Mouse (Mus musculus): ENCODE data around the gene Prdm15. TPM values are rescaled to one million over a fixed set of nuclear protein-coding genes. Genes with fewer than 3 reads are reported as not detected.

Gene Prdm15
- total RNA-seq, 2 experiments from 2014 or later: 6.1 to 7.9 TPM

DNA sequence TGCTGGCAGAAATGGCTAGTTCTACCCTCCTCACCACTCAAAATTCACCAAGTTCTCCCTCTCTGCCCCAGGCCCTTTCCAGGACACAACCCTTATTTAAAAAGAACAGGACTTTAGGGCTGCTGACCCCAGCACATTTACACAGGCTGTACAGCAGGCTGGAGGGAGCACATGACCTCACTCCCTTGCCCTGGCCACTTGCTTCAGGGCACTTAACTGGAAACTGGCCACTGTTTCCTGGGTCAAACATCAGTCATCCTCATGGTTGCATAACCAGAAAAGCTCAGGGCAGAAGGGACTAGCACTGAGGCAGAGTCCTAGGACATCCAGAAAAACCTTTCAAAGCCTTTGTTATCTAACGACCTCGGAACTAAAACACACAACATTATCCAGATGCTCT, 93.4 kb downstream of the Prdm15 start:
- no peak for ATAC-seq (ENCODE audit: poor library complexity, severe bottlenecking)

DNA sequence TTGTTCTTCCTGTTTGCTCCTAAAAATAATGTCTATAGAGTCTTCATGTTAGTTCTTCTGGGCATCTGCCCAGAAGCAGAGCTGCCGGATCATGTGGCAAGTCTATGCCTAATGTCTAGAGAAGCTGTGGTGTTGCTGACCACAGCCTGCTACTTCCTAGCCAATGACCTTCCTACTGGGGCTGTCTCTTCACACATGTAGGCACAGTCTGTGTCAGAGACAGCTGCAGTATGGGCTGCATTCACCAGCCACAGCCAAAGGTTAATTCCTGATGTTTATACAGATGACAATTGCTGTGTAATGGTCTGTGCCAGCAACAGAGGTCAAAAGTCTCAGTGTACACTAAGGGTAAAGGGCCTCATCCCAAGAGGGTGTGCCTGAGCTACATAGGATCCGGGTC, 95.2 kb downstream of the Prdm15 start:
- no peak for ATAC-seq (ENCODE audit: poor library complexity, severe bottlenecking)

DNA sequence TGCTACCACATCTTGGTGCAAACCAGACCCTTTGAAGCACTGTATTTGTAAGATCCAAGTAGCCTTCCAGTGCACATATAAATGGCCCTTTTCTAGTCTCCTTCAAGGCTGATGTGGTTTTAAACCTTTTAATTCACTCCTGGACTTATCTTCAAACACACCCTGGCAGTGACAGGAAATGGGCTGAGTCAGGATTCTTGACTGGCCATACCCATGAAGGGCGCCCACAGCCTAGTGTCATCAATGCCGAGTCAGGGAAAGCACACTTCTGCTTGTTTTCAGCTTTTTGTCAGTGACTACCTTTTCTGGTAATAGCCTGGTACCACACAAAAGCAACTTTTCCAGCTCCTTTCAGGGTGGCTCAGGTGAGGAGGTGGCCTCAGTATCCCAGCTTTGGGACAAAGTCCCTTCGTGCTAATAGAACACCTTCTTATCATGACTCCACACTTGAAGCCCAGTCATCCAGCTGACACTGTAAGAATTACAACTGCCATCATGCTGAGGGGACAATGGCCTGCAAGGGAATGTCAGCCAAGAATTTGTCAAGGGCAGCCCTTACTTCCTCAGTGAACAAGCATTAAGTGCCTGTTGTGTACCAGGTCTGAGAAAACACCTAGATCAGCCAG, 99.2 kb downstream of the Prdm15 start:
- no peak for ATAC-seq (ENCODE audit: poor library complexity, severe bottlenecking)

DNA sequence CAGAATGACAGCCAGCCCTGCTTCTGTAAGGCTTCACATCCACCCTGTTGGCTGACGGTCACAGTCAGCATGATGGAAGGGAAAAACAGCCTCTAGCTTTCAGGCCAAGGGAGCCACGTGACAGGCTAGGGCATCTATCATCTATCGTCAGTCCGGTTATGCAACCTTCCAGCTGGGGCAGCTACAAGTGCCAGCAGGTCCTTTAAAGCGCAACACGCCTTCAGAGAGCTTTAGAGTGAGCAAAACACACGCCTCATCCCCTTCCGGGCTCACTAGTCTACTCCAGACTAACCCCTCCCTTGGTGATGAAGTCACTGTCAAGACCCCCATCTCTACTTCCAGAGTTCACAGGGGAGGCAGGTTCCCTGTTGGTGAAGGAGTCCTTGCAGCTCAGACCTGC, 99.8 kb downstream of the Prdm15 start:
- ATAC-seq (ENCODE audit: poor library complexity, severe bottlenecking): no peak

DNA sequence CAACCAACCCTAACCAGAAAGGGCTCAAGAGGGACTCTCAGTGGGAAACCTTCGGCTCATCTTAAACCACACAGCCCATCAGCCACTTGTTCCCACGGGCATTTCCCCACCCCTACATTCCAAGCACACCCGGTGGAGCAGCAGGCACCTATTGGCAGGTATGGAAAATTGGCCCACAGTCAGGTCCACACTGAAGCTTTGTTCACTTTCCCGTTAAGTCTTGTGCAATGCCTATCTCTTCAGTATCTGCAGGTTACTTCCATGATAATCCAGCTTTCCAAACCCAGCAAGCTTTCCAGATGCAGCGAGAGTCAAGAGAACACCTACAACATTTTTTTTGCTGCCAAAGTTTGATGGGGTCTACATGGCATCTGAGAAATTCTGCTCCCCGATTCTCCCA, 103.2 kb downstream of the Prdm15 start:
- ATAC-seq (ENCODE audit: poor library complexity, severe bottlenecking): no peak

Other genes starting within 250 kb of the Prdm15 start
- gene Tmprss2, start 240.7 kb downstream of the Prdm15 start, total RNA-seq (2015): not detected in 2 replicates
- not detected in 2 replicates for gene Tmprss2, start 240.7 kb downstream of the Prdm15 start, total RNA-seq (2017)
- gene Ripk4, start 88.1 kb downstream of the Prdm15 start, total RNA-seq (2015): not detected in 2 replicates
- 0.04 TPM in 1 of 2 replicates, not detected in the other for gene Ripk4, start 88.1 kb downstream of the Prdm15 start, total RNA-seq (2017)
- 9.1 and 17.9 TPM in 2 replicates for gene C2cd2, start 110.7 kb upstream of the Prdm15 start, total RNA-seq (2015)
- 12.2 and 15.9 TPM in 2 replicates for gene C2cd2, start 110.7 kb upstream of the Prdm15 start, total RNA-seq (2017)
- 5.3 and 12.1 TPM in 2 replicates for gene Zbtb21, start 110.8 kb upstream of the Prdm15 start, total RNA-seq (2015)
- 10.6 TPM in 2 replicates for gene Zbtb21, start 110.8 kb upstream of the Prdm15 start, total RNA-seq (2017)
- gene B230307C23Rik, start 145.5 kb upstream of the Prdm15 start, total RNA-seq (2015): 18.9 and 35.4 TPM in 2 replicates
- gene B230307C23Rik, start 145.5 kb upstream of the Prdm15 start, total RNA-seq (2017): 26.6 and 85.3 TPM in 2 replicates
- 12.4 and 12.8 TPM in 2 replicates for gene A630089N07Rik, start 230.6 kb upstream of the Prdm15 start, total RNA-seq (2015)
- 10.3 and 13.7 TPM in 2 replicates for gene A630089N07Rik, start 230.6 kb upstream of the Prdm15 start, total RNA-seq (2017)

Data from megakaryocyte, adult 5-6 weeks (primary cell).